Mouse (Mus musculus) ovary, adult 18-20 months (tissue): ENCODE results near the gene Utp6.
"Not testable (repeated sequence)": the region's sequence is repeated elsewhere in the genome, so short reads cannot be mapped to it uniquely, and the experiment has no call there.

Experiments used
- DNase-seq: peaks from one replicate; pipeline ENCODE4 v3.0.0; 2022; ENCODE audit warnings: low spot score, mixed read lengths

Utp6 gene

DNA sequence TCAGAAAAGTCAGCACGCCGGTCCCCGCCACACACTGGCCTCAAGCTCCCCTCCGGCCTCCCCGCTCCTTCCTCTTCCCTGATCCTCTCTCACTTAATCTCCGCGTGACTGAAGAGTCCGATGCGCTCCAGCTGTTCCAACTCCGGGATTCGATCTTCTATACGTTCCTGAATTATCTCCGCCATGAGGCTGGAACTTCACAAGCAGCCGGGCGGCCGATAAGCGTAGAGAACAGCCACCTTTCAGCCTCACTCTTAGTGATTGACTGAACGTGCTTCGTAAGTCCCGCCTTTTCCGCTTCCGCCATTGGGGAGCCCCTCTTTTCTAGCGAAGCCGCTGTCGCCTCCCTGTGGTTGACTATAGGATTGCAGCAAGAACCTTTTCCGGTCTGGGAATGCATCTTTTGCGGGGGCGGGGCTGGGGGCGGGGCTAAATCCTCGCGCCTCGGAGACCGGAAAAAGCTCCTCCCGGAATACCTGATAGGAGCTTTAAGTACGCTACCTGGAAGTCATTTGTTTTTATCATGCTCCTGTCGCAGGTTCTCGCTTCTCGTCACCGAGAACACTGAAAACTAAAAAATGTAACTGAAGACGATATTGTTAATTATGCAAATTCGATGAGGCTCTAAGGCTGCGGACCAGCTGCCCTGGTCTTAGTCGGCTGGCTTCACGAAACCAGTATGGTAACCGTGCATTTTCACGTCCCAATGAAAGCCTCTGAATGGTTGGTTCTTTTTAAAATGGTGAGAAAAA, at the start of gene Utp6:
Gene Utp6, minus strand, starts transcription at position 266 of the 752 bp plus-strand sequence.
- DNase-seq = peak; percentile 94

GRCm38 (mm10) chr11:79994271-79994988, 32.2 kb upstream of the Utp6 start:
- DNase-seq = no peak

DNA sequence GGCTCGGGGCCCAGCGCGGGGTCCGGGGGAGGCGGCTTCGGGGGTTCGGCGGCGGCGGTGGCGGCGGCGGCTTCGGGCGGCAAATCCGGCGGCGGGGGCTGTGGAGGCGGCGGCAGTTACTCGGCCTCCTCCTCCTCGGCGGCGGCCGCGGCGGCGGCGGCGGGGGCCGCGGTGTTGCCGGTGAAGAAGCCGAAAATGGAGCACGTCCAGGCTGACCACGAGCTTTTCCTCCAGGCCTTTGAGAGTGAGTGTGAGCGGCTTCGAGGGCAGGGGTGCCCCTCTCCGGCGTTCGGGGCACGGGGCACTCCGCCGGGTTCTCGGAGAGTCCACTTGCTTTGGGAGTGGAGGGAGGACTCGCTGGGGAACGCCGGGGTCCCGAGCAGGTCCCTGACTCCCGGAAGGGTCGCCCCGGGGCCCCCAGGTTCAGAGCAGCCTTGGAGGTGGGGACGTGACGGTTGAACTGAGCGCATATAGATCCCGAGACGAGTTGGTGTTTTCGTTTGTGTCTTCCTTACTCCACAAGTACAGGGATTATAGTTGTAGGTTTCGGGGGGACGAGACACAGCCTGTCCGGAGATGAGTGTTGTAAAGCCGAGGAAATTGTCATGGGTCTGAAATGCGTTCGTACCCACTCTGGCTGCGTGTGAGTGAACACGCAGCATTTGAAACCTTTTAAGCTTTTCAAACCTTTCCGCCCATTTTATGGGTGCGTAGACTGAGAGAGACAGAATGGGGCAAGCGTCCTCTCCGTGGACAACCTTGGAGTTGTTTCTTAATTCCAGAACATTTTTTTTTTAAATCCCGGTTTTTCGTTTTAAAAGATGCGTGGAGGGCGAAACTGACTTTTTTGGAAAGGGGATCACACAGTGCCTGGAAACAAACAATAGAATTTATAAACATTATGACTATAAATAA, 31.4 kb upstream of the Utp6 start:
- DNase-seq = no peak

GRCm38 (mm10) chr11:79992592-79993355, 30.6 kb upstream of the Utp6 start, which contains the start of gene Suz12:
Gene Suz12, plus strand, starts transcription at chr11:79993106.
- DNase-seq = peak; percentile 93

- DNase-seq = no peak
Measured at GRCm38 (mm10) chr11:79992035-79992591, 29.9 kb upstream of the Utp6 start.

GRCm38 (mm10) chr11:79991600-79991999, 29.4 kb upstream of the Utp6 start:
- no peak for DNase-seq

DNA sequence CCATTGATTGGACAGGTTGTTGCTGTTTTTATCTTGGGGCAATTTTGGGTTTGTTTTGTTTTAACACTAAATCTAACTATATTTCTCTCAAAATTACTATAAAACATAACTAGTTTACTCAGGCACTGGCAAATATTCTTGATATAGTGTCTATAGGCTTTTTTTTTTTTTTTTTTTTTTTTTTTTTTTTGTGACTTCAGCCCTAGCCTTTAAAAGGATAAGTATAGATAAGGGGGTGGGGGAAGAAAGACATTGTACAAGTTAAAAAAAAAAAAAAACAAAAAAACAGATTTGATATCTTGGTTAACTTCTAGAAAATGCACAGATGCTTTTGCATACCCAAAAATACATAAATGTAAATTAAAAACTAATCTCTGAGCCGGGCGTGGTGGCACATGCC, 27.9 kb upstream of the Utp6 start:
- no peak for DNase-seq

GRCm38 (mm10) chr11:79987896-79988295, 25.7 kb upstream of the Utp6 start:
- peak; percentile 32 for DNase-seq

DNA sequence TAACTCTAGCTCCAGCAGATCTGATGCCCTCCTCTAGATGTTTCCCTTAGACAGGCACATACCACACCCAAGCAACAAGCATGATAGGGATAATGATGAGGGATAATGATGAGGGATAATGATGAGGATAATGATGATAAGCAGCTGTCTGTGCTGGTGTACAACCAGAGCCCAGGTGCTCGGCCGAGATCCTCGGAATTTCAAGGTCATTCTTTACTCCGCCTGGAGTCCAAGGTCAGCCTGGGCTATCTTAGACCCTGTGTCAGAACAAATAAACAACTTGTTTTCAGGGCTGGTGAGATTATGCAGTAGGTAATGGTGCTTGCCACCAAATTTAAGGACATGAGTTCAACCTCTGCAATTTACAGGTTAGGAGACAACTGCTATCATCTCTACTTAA, 24.7 kb upstream of the Utp6 start:
- DNase-seq = no peak

GRCm38 (mm10) chr11:79977747-79978146, 15.6 kb upstream of the Utp6 start:
- not testable (repeated sequence) for DNase-seq

DNA sequence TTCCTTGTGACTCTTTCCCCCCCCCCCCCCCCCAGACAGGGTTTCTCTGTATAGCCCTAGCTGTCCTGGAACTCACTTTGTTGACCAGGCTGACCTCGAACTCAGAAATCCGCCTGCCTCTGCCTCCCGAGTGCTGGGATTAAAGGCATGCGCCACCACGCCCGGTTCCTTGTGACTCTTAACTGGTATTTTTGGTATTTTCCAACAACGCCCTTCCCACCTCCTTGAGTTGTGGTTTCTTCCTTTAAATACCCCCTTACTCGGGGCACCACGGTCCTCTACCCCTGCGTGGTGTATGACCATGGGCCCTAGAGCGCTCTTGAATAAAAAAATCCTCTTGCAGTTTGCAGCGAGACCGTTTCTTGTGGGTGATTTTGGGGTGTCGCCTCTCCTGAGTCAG, 14.9 kb upstream of the Utp6 start:
- not testable (repeated sequence) for DNase-seq

DNA sequence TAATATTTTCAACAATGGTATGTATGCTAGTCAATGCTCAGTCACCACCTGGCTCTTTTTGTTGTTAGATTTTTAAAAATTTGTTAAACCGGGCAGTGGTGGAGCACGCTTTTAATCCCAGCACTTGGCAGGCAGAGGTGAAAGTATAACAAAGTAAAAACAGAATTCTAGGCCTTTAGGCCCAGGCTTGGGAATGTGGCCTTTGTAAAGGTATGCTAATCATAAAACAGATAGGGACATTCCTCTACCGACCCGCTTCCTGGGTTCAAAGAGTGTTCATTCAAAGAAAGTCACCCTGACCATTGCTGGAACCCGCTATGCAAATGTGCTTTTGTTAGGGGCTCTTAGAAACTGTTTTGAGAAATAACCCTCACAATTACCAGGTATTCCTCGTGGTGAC, 14.5 kb upstream of the Utp6 start:
- DNase-seq = not testable (repeated sequence)

DNA sequence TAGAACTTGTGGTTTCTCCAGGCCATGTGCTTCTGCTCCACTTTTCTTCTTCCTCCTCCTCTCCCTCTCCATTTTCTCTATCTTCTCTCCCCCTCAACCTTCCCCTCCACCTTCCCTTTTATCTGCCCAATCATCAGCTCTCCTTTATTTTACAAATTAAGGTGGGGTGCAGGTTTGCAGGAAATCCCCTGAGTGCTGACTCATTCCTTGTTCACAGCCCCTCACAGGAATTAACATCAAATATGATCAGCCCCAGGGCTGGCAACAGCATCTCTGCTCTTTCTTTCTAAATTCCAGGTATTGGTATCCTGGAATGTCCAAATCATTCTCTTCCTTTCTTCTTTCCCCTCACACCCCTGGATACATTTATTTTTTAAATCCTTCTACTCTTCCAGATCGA, 14.0 kb upstream of the Utp6 start:
- no peak for DNase-seq

DNA sequence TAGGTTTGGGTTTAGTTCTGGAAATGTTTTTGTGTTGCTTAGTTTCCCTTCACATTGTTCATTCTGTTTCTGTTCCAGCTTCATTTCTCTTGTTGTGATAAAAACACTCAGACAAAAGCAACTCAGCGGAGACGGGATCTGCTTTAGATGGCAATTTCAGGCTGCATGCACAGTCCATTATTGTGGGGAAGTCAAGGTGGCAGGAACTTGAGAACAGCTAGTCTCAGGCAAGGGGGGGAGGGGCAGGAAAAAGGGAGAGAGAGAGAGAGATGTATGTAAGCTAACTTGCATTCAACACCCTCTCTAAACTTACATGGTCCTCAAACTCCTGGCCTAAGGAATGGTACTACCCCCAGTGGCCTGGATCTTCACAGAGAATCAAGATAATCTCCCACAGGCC, 13.2 kb upstream of the Utp6 start:
- DNase-seq = no peak

DNA sequence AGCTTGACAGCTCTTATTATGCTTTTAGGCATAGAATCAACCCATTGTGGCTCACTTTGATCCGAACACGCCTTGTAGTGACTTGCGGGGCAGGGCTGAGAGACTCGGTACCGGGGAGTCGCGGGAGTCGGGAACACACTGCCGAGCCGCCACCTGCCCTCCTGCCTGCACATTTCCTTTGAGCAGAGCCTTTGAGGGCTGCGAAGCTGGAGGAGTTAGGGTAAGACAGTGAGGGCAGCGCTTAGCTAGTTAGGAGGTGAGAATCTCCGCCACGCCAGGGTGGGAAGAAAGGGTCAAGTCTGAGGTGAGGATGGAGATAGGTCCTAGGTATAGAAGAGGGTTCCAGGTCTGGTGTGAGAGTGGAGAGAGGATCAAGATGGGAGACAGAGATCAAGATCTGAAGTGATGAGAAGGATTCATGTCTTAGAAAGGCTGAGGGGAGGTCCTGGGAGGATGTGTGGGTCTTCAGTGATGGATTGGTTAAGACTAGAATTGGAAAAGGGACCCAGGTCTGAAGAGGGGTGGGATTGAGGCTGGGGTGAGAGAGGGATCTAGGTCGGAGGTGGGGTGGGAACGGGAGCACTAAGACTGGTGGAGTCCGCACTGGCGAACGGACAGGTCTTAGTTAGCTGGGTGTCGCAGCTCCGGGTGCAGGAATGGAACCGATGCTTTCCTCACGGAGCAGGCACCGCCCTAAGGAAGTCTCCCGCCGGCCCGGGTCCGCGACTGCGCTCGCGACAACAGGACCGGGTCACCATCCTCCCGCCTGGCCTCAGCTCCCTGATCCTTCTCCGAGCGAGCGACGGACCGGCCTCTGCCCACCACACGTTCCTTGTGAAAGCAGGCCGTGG, 11.7 kb upstream of the Utp6 start:
- DNase-seq = no peak

- DNase-seq = no peak
Measured at GRCm38 (mm10) chr11:79973133-79973532, 10.9 kb upstream of the Utp6 start.

DNA sequence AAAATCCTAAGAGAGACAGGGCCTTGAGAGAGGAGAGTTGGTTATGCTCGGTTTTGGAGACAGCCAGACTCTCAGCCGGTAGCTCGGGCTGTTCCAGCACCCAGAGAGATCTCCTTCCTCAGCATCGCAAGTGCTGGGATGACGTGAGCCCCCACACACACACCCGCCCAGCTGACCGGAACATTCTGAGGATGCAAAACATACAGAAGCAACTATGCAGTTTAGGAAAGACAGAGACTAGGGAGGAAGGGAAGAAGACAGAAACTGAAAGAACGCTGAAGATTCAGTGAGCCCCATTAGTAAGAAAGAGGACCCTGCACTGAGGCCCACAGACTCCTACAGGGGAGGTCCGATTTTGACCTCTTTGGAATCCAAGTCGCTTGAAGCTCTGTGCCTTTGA, 5.6 kb upstream of the Utp6 start:
- no peak for DNase-seq

DNA sequence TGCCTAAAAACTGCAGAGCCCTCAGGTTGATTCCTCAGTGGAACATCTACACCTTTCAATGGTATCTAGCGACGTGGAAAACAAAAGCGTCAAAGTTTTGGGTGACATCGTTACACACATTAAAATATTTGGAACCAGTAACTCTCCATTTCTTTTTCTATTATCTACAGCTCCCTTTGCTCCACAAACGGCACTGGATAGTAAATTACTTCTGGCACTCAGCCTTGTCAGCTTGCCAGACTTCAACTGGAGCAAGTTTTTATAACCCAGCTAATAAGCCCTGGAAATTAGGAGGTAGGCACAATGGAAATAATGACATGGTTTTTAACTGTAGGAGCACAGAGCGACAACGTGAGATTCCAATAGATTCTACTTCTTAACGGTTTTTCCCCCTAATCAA, 3.7 kb upstream of the Utp6 start:
- DNase-seq = no peak

- no peak for DNase-seq
Measured at GRCm38 (mm10) chr11:79963212-79963974, 1.2 kb upstream of the Utp6 start.

GRCm38 (mm10) chr11:79962877-79963183, 640 bp upstream of the Utp6 start:
- DNase-seq = no peak
